Mouse (Mus musculus) kidney, adult 2 months (tissue): ENCODE data around the gene Cyp11a1.

ENCODE experiments used
- CTCF ChIP-seq: fragments of 200-500 bp; conservative IDR thresholded peaks from 2 replicates; pipeline ENCODE4 v1.5.1; 2011; ENCODE audit warnings: low read depth, mild to moderate bottlenecking, control low read depth, low read length, moderate library complexity, mixed read lengths; ENCODE audit not compliant: insufficient read depth, insufficient read length
- POLR2A ChIP-seq: fragments of 200-500 bp; IDR thresholded peaks from one replicate; pipeline ENCODE4 v1.6.1; 2011; ENCODE audit warnings: low read depth, low read length, control low read depth

DNA sequence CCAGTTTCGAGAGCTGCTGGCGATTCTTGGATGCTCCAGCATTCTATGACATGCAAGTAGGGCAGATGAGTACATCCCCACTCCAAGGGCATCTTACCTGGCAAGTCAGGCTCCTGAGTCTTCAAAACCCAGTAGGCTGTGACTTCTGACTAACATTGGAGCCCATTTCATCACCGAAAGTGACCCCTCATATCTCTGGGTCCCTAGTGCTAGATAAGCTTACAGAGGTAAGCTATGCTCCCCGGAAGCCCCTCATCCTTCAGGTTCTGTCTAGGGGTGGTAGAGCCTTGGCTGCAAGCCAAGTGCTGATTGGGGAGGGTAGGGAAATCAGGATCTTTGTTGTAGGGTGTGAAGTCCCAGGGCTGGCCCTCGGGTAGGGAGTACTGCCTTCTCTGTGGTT lies 22.6 kb downstream of the Cyp11a1 start:
- TF ChIP-seq POLR2A: no peak
- no peak for TF ChIP-seq CTCF
